Mouse (Mus musculus): ENCODE data around the gene Vwc2l.

Gene Vwc2l

GRCm38 (mm10) chr1:70725655-70726066, at the start of gene Vwc2l:
Vwc2l (plus strand) TSS chr1:70725715.
- peak; percentile 54 for DNase-seq (ENCODE audit: low spot score)

GRCm38 (mm10) chr1:70692529-70692928, 33.0 kb upstream of the Vwc2l start:
- no peak for DNase-seq (ENCODE audit: low spot score)

GRCm38 (mm10) chr1:70700270-70700669, 25.2 kb upstream of the Vwc2l start:
- DNase-seq (ENCODE audit: low spot score): no peak

- DNase-seq (ENCODE audit: low spot score): no peak
These were observed 21.6 kb upstream of the Vwc2l start for GRCm38 (mm10) chr1:70703934-70704333.

GRCm38 (mm10) chr1:70705821-70706220, 19.7 kb upstream of the Vwc2l start:
- DNase-seq (ENCODE audit: low spot score): no peak

- DNase-seq (ENCODE audit: low spot score): no peak
These were observed 470 bp upstream of the Vwc2l start for GRCm38 (mm10) chr1:70725045-70725444.

GRCm38 (mm10) chr1:70787146-70787545, 61.6 kb downstream of the Vwc2l start:
- no peak for DNase-seq (ENCODE audit: low spot score)

- DNase-seq (ENCODE audit: low spot score): no peak
These were observed 66.1 kb downstream of the Vwc2l start for GRCm38 (mm10) chr1:70791636-70792035.

GRCm38 (mm10) chr1:70795094-70795493, 69.6 kb downstream of the Vwc2l start:
- no peak for DNase-seq (ENCODE audit: low spot score)

GRCm38 (mm10) chr1:70803401-70803800, 77.9 kb downstream of the Vwc2l start:
- no peak for DNase-seq (ENCODE audit: low spot score)

GRCm38 (mm10) chr1:70823111-70823510, 97.6 kb downstream of the Vwc2l start:
- no peak for DNase-seq (ENCODE audit: low spot score)

- no peak for DNase-seq (ENCODE audit: low spot score)
These were observed 107.7 kb downstream of the Vwc2l start for GRCm38 (mm10) chr1:70833262-70833661.

- DNase-seq (ENCODE audit: low spot score): no peak
These were observed 116.7 kb downstream of the Vwc2l start for GRCm38 (mm10) chr1:70842222-70842621.

GRCm38 (mm10) chr1:70845276-70845675, 119.8 kb downstream of the Vwc2l start:
- no peak for DNase-seq (ENCODE audit: low spot score)

GRCm38 (mm10) chr1:70851633-70852390, 126.3 kb downstream of the Vwc2l start:
- DNase-seq (ENCODE audit: low spot score): no peak

GRCm38 (mm10) chr1:70853446-70853845, 127.9 kb downstream of the Vwc2l start:
- no peak for DNase-seq (ENCODE audit: low spot score)

- no peak for DNase-seq (ENCODE audit: low spot score)
These were observed 130.4 kb downstream of the Vwc2l start for GRCm38 (mm10) chr1:70855912-70856311.

GRCm38 (mm10) chr1:70861672-70862071, 136.2 kb downstream of the Vwc2l start:
- no peak for DNase-seq (ENCODE audit: low spot score)

- no peak for DNase-seq (ENCODE audit: low spot score)
These were observed 140.6 kb downstream of the Vwc2l start for GRCm38 (mm10) chr1:70866137-70866536.

- DNase-seq (ENCODE audit: low spot score): no peak
These were observed 155.0 kb downstream of the Vwc2l start for GRCm38 (mm10) chr1:70880496-70880895.

GRCm38 (mm10) chr1:70881269-70881668, 155.8 kb downstream of the Vwc2l start:
- DNase-seq (ENCODE audit: low spot score): no peak

- DNase-seq (ENCODE audit: low spot score): no peak
These were observed 158.6 kb downstream of the Vwc2l start for GRCm38 (mm10) chr1:70884156-70884555.

- peak; percentile 27 for DNase-seq (ENCODE audit: low spot score)
These were observed 176.8 kb downstream of the Vwc2l start for GRCm38 (mm10) chr1:70902311-70902710.

GRCm38 (mm10) chr1:70907366-70907765, 181.9 kb downstream of the Vwc2l start:
- no peak for DNase-seq (ENCODE audit: low spot score)
